Mouse (Mus musculus): ENCODE measurements around the gene Zmym1. TPM values are rescaled to one million over a fixed set of nuclear protein-coding genes. Genes with fewer than 3 reads are reported as not detected.

The Zmym1 gene
- polyA plus RNA-seq, 1 experiment from 2014 or later, result 24.6 TPM

DNA sequence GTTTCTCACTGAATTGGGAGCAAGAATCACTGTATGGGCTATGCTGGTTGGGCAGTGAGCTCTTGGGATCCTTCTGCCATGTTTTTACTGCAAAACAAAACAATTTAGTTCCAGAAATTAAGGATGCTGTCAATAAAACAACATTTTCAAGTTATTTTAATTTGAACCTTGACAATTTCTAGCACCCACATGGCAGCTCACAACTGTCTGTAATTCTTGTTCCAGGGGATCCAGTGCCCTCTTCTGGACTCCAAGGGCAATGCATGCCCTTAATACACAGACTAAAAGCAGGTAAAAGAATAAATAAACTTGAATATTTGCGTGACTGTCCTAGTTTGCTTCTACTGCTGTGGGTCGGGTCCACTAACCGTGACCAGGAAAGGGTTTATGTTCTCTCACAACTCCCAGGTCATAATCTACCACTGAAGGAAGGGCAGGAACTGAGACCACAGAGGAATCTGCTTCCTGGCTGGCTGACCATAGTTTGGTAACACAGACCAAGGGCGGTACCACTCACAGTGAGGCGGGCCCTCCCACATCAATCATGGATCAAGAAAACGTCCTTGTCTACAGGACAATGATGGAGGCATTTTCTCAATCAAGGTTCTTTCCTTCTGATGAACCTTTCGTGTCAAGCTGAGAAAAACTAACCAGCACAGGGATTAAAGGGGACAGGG lies 6.3 kb downstream of the Zmym1 start:
- H3K4me2 ChIP-seq, result no peak overlapping the region
- H3K27ac ChIP-seq (replicated peaks), result no peak overlapping the region
- no peaks in the 10 kb centered on the region for H3K9me3 ChIP-seq (replicated peaks)
- peaks cover 38% of the 10 kb centered on the region for H3K36me3 ChIP-seq
- no peak overlapping the region for H3K9ac ChIP-seq (replicated peaks)
- H3K4me3 ChIP-seq (replicated peaks), result no peak overlapping the region
- no peak for ATAC-seq (ENCODE audit: low FRiP score)
- no peaks in the 10 kb centered on the region for H3K27me3 ChIP-seq (replicated peaks)
- 84% methylated on average over 7 of the region's 7 CpGs for WGBS
- H3K4me1 ChIP-seq, result peaks cover 2% of the 10 kb centered on the region; the same call in 1 of the 2 replicates

DNA sequence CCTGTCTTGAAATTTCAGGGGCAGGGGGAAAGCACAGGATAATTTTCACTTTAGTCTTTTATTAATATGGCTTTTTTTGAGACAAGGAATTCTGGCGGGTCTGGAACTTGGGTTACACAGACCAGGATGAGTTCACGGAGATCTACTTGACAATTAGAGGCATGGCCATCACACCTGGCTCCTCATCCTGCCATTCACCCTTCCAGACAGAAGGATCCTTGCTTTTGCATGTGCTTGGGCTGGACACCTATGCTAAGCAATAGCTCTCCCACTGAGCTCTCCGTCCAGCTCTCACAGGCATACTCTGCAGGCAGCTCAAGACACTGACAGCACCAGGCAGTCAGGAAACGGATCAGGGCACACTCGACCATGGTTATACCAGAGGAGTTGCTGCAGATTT lies 7.9 kb downstream of the Zmym1 start:
- Histone ChIP-seq H3K4me2 (no peak overlapping the region), H3K4me1 (no peaks in the 10 kb centered on the region), H3K9me3 (replicated peaks) (no peaks in the 10 kb centered on the region), H3K4me3 (replicated peaks) (no peak overlapping the region), H3K36me3 (peaks cover 44% of the 10 kb centered on the region), H3K27me3 (replicated peaks) (no peaks in the 10 kb centered on the region), H3K27ac (replicated peaks) (no peak overlapping the region), H3K9ac (replicated peaks) (no peak overlapping the region)
- WGBS, result 96% methylated on average over 5 of the region's 5 CpGs
- ATAC-seq (ENCODE audit: low FRiP score), result no peak

DNA sequence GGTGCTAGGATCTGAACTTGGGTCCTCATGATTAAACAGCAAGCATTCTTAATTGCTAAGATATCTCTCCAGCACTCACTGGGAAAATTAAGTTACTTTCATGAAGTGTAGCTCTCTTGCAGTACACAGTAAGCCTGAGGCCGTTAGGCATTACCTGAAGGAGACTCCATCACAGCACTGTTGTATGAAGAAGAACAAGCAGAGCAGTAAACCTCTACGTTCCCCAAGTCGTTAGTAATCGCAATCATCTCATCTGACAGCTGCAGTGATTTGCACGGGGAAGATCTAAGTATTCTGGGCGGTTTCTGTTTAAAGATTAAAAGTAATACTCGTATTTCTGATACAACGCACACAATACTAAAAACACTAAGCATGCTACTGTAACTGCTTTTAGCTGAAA lies 9.8 kb downstream of the Zmym1 start:
- Histone ChIP-seq H3K4me3 (replicated peaks) (no peak overlapping the region), H3K27ac (replicated peaks) (no peak overlapping the region), H3K36me3 (peaks cover 52% of the 10 kb centered on the region), H3K9me3 (replicated peaks) (no peaks in the 10 kb centered on the region), H3K9ac (replicated peaks) (no peak overlapping the region), H3K4me2 (no peak overlapping the region), H3K4me1 (no peaks in the 10 kb centered on the region), H3K27me3 (replicated peaks) (no peaks in the 10 kb centered on the region)
- ATAC-seq (ENCODE audit: low FRiP score), result no peak
- 89% methylated on average over 8 of the region's 8 CpGs for WGBS

DNA sequence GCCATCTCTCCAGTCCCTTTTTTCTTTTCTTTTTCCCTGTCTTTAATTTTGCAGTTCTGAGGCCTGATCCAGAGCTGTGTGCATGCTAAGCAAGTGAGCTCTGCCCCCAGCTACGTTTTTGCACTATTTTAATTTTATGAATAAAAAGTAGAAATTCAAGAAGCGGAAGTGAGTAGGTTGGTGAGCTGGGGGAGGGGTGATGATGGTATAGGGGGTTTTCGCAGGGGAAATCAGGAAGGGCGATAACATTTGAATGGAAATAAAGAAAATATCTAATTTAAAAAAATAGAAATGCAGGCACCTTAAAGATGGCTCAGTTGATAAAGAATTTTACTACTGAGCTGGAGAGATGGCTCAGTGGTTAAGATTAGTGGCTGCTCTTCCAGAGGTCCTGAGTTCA lies 17.4 kb downstream of the Zmym1 start:
- WGBS, result 89% methylated on average over 4 of the region's 4 CpGs
- Histone ChIP-seq H3K27ac (replicated peaks) (no peak overlapping the region), H3K9ac (replicated peaks) (no peak overlapping the region), H3K27me3 (replicated peaks) (no peaks in the 10 kb centered on the region), H3K4me1 (no peaks in the 10 kb centered on the region), H3K36me3 (peaks cover 60% of the 10 kb centered on the region), H3K9me3 (replicated peaks) (no peaks in the 10 kb centered on the region), H3K4me2 (no peak overlapping the region), H3K4me3 (replicated peaks) (no peak overlapping the region)
- ATAC-seq (ENCODE audit: low FRiP score), result no peak

DNA sequence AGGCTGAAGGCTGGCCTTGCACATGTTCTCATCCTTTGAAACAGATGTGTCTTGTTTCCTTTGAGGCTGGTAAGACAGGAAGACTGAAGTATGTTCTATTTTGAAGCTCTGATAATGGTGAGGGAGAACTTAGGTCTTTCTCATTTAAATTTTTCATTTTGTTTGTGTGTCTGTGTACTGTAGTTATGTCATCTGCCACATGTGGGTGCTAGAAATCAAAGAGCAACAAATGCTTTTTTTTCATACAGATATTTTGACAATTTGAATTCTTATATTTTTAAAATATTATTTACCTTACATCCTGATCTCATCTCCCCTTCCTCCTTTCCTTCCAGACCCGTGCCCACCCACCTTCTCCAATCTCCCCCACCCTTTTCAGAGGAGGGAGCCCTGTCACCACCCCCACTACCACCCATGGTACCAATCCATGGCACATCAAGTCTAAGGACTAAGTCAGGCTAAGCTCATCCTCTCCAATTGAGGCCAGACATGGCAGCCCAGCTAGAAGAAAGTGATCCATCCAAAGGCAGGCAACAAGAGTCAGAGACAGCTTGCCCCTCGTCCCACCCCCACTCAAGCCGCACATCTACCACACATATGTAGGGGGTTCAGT lies 21.0 kb downstream of the Zmym1 start:
- no peaks in the 10 kb centered on the region for H3K27me3 ChIP-seq (replicated peaks)
- H3K36me3 ChIP-seq, result peaks cover 54% of the 10 kb centered on the region
- no peak overlapping the region for H3K4me2 ChIP-seq
- WGBS, result 83% methylated on average over 3 of the region's 3 CpGs
- no peaks in the 10 kb centered on the region for H3K4me1 ChIP-seq
- H3K9me3 ChIP-seq (replicated peaks), result no peaks in the 10 kb centered on the region
- H3K27ac ChIP-seq (replicated peaks), result no peak overlapping the region
- ATAC-seq (ENCODE audit: low FRiP score), result no peak
- H3K9ac ChIP-seq (replicated peaks), result no peak overlapping the region
- H3K4me3 ChIP-seq (replicated peaks), result no peak overlapping the region

DNA sequence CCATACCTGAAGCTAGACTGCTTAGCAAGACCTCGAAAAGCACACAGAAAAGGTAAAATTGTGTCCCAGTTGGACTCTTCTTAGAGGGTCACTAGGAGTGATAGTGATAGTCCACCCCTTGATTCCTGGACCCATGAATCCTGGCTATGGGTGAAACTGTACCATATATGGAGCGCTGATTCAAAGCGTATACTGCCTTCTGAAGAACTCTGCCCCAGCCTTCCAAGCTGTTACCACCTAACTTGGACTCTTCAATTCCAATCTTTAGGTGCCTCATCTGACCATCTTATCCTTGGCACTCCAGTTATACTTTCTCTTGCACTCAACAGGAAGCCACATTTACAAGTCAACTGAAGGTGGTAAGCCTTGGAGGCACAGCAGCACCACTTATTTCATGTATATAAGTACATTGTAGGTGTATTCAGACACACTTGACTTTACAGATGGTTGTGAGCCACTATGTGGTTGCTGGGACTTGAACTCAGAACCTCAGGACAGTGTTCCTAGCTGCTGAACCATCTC lies 22.1 kb downstream of the Zmym1 start:
- Histone ChIP-seq H3K4me3 (replicated peaks) (no peak overlapping the region), H3K27ac (replicated peaks) (no peak overlapping the region), H3K27me3 (replicated peaks) (no peaks in the 10 kb centered on the region), H3K36me3 (peaks cover 55% of the 10 kb centered on the region), H3K4me2 (no peak overlapping the region), H3K9ac (replicated peaks) (no peak overlapping the region), H3K4me1 (peaks cover 4% of the 10 kb centered on the region; the same call in 1 of the 2 replicates), H3K9me3 (replicated peaks) (no peaks in the 10 kb centered on the region)
- ATAC-seq (ENCODE audit: low FRiP score), result no peak
- 92% methylated on average over 3 of the region's 3 CpGs for WGBS

DNA sequence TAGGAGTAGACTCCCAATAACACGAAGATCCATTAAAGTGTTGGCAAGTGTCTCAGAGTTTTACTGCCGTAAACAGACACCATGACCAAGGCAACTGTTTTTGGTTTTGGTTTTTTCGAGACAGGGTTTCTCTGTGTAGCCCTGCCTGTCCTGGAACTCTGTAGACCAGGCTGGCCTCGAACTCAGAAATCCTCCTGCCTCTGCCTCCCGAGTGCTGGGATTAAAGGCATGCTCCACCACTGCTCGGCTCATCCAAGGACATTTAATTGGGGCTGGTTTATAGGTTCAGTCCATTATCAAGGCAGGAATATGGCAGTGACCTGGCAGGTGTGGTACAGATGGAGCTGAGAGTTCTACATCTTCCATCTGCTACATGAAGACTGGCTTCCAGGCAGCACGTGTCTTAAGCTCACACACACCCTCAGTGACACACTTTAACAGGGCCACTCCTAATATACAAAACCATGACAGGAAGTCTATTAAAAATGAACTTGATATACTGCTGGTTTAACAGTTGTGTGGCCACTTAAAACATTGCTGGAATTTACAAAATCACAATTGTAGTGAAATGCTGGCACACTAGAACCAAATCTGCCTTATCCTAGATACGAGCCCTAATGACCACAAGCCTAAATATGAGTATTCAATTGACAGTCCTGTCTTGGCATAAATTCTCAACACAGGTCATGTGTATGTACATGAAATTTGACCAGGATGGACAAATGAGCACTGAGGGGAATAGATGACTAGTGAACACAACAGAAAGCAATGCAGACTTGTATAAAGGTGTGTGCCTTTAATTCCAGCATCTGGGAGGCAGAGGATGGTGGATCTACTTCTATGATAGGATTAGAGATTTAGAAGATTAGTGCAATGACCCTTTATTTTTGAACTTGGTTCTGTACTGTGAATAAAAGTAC lies 22.8 kb downstream of the Zmym1 start:
- H3K4me1 ChIP-seq, result peaks cover 10% of the 10 kb centered on the region
- WGBS, result 86% methylated on average over 8 of the region's 8 CpGs

DNA sequence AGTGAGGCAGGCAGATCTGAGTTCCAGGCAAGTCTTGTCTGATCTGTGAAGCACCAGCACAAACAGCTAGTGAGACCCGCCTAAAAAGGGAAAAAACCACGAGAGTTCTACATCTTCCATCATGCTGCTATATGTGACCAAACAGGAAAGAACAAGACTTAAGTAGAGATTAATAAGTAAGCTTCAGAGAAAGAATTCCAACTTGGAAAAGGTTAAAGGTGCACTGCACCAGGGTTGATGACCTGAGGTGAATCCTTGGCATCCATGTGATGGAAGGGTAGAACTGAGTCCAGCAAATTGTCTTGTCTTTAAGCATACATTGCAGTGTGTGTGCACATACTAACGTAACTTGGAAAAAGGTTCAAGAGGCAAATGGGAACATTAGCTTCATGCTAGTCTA lies 23.8 kb downstream of the Zmym1 start:
- 93% methylated on average over 3 of the region's 3 CpGs for WGBS
- H3K36me3 ChIP-seq, result peaks cover 68% of the 10 kb centered on the region
- no peak for ATAC-seq (ENCODE audit: low FRiP score)

More for the DNA sequence above, 22.8 kb downstream of the Zmym1 start:
- no peak overlapping the region for H3K4me2 ChIP-seq
- H3K36me3 ChIP-seq, result peaks cover 62% of the 10 kb centered on the region
- no peak overlapping the region for H3K4me3 ChIP-seq (replicated peaks)
- no peak overlapping the region for H3K9ac ChIP-seq (replicated peaks)
- no peaks in the 10 kb centered on the region for H3K27me3 ChIP-seq (replicated peaks)
- H3K9me3 ChIP-seq (replicated peaks), result no peaks in the 10 kb centered on the region
- H3K27ac ChIP-seq (replicated peaks), result no peak overlapping the region
- no peak for ATAC-seq (ENCODE audit: low FRiP score)

DNA sequence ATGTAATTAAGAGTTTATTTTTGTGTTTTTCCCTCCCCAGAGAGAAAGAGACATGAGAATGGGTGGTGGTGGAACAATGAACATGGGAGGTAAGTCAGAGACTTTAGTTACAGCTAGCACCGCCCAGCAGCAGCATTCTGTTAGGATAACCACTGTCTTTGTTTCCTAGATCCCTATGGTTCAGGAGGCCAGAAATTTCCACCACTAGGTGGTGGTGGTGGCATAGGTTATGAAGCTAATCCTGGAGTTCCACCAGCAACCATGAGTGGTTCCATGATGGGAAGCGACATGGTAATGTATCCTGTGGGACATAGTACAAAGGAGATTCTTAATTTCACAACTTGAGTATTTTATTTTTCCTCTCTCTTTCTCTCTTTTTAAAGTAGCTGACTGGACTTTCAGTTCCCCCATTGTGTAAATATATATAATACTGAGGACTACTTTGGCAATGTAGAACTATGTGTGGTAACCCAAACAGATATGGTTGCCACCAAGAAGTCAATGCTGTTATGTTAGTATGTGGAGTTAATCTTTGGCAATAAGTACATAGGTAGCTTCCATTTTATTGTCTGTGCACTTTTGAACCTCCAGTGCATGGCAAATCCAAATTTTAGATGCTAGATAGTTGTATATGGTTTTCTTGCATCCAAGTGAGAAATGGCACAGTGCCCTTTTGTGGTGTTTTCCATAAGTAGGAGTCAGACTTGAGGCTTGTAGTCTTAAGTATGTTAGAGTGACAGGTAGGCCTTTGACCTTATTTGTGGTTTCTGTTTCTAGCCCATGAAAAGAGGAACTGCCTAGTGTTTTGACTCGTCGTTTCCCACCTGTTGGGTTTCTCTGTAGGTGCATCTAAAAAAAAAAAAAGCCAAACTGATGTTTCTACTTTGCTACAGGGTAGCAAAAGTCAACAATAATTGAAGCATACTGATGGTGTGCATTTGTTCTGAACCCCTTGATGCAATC lies 33.4 kb downstream of the Zmym1 start:
- Histone ChIP-seq H3K4me3 (replicated peaks) (no peak overlapping the region), H3K27me3 (replicated peaks) (no peaks in the 10 kb centered on the region), H3K27ac (replicated peaks) (no peak overlapping the region), H3K4me1 (peaks cover 35% of the 10 kb centered on the region), H3K4me2 (no peak overlapping the region), H3K9me3 (replicated peaks) (no peaks in the 10 kb centered on the region), H3K36me3 (peaks cover 57% of the 10 kb centered on the region), H3K9ac (replicated peaks) (no peak overlapping the region)
- WGBS, result 63% methylated on average over 4 of the region's 4 CpGs
- no peak for ATAC-seq (ENCODE audit: low FRiP score)

More for the DNA sequence above, 23.8 kb downstream of the Zmym1 start:
- Histone ChIP-seq H3K27ac (replicated peaks) (no peak overlapping the region), H3K4me1 (peaks cover 10% of the 10 kb centered on the region), H3K4me3 (replicated peaks) (no peak overlapping the region), H3K9me3 (replicated peaks) (no peaks in the 10 kb centered on the region), H3K9ac (replicated peaks) (no peak overlapping the region), H3K4me2 (no peak overlapping the region), H3K27me3 (replicated peaks) (no peaks in the 10 kb centered on the region)

DNA sequence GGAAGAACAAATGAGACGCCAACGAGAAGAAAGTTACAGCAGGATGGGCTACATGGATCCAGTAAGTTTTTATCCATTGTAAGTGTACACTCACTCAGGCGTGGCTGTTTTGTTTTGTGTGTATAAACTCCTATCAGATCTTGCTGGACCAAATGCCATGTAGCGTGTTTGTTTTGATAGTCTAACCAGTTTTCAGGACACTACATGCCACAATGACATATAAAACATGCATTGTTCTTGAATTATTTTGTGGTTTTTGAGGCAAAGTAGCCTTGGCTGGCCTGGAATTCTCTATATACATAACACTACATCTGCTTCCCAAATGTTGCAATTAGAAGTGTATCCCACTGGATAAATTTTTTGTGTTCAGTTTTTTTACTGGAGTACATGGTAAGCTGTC lies 34.1 kb downstream of the Zmym1 start:
- H3K9ac ChIP-seq (replicated peaks), result no peak overlapping the region
- peaks cover 35% of the 10 kb centered on the region for H3K4me1 ChIP-seq
- no peak overlapping the region for H3K4me3 ChIP-seq (replicated peaks)
- 90% methylated on average over 4 of the region's 4 CpGs for WGBS
- H3K27me3 ChIP-seq (replicated peaks), result no peaks in the 10 kb centered on the region
- no peak overlapping the region for H3K4me2 ChIP-seq
- H3K36me3 ChIP-seq, result peaks cover 52% of the 10 kb centered on the region
- H3K9me3 ChIP-seq (replicated peaks), result no peaks in the 10 kb centered on the region
- no peak overlapping the region for H3K27ac ChIP-seq (replicated peaks)
- ATAC-seq (ENCODE audit: low FRiP score), result no peak

DNA sequence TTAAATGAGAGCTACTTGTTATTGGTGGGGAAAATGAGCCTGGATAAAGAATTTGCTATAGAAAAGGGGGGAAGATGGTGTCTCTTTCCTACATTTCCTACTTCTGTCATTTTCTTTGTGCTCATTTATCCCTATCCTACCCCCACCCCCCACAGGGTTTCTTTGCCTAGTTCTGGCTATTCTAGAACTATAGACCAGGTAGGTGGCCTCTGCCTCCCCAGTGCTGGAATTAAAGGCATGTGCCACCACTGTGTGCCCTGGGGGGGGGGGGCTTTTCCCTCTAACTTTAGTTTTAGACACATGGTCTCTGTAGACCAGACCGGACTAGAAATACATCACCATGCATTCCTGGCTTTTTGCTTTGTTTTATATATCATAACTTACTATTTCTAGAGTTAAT lies 36.7 kb downstream of the Zmym1 start:
- no peaks in the 10 kb centered on the region for H3K27me3 ChIP-seq (replicated peaks)
- H3K27ac ChIP-seq (replicated peaks), result no peak overlapping the region
- WGBS, result 56% methylated on average over 1 of the region's 1 CpGs
- H3K9ac ChIP-seq (replicated peaks), result peak overlapping the region; percentile 41; the same call in 1 of the 2 replicates
- H3K4me2 ChIP-seq, result peak overlapping the region; percentile 95
- ATAC-seq (ENCODE audit: low FRiP score), result no peak
- peaks cover 34% of the 10 kb centered on the region for H3K36me3 ChIP-seq
- H3K9me3 ChIP-seq (replicated peaks), result no peaks in the 10 kb centered on the region
- H3K4me1 ChIP-seq, result peaks cover 43% of the 10 kb centered on the region
- H3K4me3 ChIP-seq (replicated peaks), result peak overlapping the region; percentile 96

All from neural tube, embryonic 15.5 days (tissue).